Mouse (Mus musculus): ENCODE results near the gene Hacd2. TPM values are rescaled to one million over a fixed set of nuclear protein-coding genes. Genes with fewer than 3 reads are reported as not detected.

The Hacd2 gene
- total RNA-seq, 2 experiments from 2014 or later = 1.0 to 3.7 TPM

Other genes starting within 250 kb of the Hacd2 start
- gene Adcy5, start 132.4 kb downstream of the Hacd2 start, total RNA-seq (2021) = 1 to 10 TPM; 1.2 to 4.1 TPM

Measured in gastrocnemius, postnatal 25 days (tissue).